Mouse (Mus musculus) sigmoid colon, adult 10 weeks (tissue): Measurements from ENCODE around the gene Snx14. TPM values are rescaled to one million over a fixed set of nuclear protein-coding genes. Genes with fewer than 3 reads are reported as not detected.

Experiments used
- polyA plus RNA-seq: library from polyadenylated mRNA; stranded (reverse); fragments of 350-450 nt; fragmentation: Illumina TruSeq; extraction: RNeasy Lipid Tissue Mini Kit (QIAGEN cat#74804); gene quantifications from one replicate; pipeline ENCODE4 v1.2.3, GENCODE M21; 2014; ENCODE audit warnings: low read depth, low replicate concordance

Snx14 gene
- polyA plus RNA-seq: 117 TPM

GRCm38 (mm10) chr9:88438555-88439237 is at the start of gene Snx14:
Gene Snx14 (minus strand): TSS chr9:88438958.

GRCm38 (mm10) chr9:88482230-88482828 is 43.6 kb upstream of the Snx14 start, which contains the start of gene Syncrip:
Gene Syncrip (minus strand): TSS chr9:88482574.

GRCm38 (mm10) chr9:88326930-88327901 is 111.5 kb downstream of the Snx14 start, which contains the start of gene Nt5e:
Gene Nt5e (plus strand): TSS chr9:88327197.

Other genes with a start within 250 kb of the Snx14 start
- gene Nt5e, start 111.8 kb downstream of the Snx14 start, polyA plus RNA-seq: 146 TPM
- gene Gm20537, start 17.7 kb upstream of the Snx14 start, polyA plus RNA-seq: 7.6 TPM
- 248 TPM for gene Syncrip, start 43.6 kb upstream of the Snx14 start, polyA plus RNA-seq
- 30.8 TPM for gene Zfp949, start 109.1 kb upstream of the Snx14 start, polyA plus RNA-seq
- not detected for gene Trim43a, start 141.9 kb upstream of the Snx14 start, polyA plus RNA-seq